Mouse (Mus musculus) liver, embryonic 18 days (tissue): ENCODE results near the gene Fam104a. TPM values are rescaled to one million over a fixed set of nuclear protein-coding genes. Genes with fewer than 3 reads are reported as not detected.

ENCODE experiments used
- polyA plus RNA-seq: library from polyadenylated mRNA; depleted of rRNA; stranded (reverse); fragments of >200 nt; gene quantifications from 2 replicates; pipeline ENCODE4 v1.2.3, GENCODE M21; 2012; rRNA removed

The Fam104a gene
- 15.7 and 17.2 TPM in 2 replicates for polyA plus RNA-seq

DNA sequence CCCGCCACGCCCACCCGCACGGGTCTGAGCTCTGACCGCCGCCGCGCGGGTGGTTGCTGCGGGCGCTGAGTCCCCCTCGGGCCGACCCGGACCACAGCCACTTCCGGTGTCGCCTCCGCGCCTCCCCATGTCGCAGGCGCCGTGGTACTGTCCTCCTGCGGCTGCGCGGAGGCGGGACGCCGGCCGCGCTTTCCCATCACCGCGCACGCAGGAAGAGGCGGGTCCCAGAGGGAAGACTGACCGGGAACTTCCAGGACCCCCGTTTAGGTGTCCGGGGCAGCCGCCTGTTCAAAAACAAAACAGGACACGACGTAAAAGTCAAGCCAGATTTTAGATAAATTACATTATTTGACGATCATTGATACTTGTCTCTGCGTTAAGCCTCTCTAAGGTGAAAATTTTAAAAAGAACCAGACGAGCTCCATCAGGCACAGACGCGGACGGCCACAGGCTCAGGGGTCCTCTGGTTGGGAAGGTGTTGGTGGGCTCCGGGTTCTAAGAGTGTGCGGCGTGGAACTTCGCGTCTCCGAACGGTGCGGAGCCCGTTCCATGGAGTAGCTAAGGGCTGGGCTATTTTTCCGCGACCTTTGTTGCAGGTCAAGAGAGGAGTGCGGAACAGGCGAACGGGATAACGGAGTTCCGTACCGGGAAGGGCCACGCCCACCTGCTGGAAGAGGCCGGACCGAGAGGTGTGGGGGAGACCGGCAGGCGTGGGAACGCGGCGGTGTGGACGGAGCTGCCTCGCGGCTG lies at the start of gene Fam104a, which contains the start of gene D11Wsu47e:
TSS of gene Fam104a (minus strand) at position 199 of the 750 bp plus-strand sequence.
TSS of gene D11Wsu47e (plus strand) at position 456 of the 750 bp plus-strand sequence.

DNA sequence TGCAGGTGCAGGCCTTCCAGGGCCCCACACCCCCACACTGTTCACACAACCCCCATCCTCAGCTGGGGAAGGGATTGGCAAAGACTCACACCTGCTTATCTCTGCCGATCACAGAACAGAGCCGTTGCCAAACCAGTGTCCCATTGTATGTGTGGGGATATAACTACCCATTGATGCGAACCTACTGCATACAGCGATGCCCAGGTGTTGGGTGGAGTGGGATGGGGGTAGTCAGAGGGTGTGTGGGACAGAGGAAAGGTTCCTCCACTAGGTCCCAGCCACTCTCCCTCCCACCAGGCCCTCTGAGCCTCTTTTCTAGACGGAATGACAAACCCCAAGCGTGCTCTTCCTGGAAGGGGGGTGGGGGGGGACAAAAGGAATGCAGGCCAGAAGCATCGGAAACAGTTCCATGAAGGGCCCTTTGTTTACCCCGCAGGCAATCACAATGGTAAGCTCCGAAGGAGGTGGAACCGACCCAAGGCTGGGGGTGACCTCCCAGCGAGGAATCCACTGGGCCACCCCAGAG lies 25.8 kb upstream of the Fam104a start, which contains the start of gene Cpsf4l:
TSS of gene Cpsf4l (minus strand) at position 287 of the 526 bp plus-strand sequence.

DNA sequence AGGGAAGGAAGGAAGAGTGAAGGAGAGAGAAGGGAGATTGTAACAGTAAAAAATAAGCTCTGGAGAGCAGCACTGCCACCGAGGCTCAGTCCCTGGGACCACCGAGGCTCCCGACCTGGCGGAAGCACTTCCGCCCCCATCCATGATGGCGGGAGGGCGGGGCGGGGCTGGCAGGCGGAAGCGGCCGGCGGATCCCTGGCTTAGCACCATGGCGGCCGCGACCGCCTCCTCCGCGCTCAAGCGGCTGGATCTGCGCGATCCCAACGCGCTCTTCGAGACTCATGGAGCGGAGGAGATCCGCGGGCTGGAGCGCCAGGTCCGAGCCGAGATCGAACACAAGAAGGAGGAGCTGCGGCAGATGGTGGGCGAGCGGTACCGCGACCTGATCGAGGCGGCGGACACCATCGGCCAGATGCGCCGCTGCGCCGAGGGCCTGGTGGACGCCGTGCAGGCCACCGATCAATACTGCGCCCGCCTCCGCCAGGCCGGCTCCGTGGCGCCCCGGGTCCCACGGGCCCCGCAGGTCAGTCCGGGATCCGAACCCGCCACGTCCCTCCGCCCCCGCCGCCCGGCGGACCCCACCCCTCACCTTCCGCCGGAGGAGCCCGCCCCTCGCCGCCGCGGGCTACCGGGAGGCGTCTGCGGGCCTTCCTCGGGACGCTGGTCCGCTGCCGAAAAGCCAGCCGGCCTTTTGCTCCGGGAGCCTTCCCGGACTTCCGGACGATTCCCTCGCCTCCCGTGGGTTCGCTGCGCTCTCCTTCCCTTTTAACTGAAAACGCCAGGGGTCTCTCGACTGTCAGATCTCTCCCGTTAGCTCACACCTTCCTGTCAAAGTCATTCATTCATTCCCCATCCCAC lies 34.4 kb downstream of the Fam104a start, which contains the start of gene Slc39a11:
TSS of gene Slc39a11 (minus strand) at position 727 of the 858 bp plus-strand sequence.

DNA sequence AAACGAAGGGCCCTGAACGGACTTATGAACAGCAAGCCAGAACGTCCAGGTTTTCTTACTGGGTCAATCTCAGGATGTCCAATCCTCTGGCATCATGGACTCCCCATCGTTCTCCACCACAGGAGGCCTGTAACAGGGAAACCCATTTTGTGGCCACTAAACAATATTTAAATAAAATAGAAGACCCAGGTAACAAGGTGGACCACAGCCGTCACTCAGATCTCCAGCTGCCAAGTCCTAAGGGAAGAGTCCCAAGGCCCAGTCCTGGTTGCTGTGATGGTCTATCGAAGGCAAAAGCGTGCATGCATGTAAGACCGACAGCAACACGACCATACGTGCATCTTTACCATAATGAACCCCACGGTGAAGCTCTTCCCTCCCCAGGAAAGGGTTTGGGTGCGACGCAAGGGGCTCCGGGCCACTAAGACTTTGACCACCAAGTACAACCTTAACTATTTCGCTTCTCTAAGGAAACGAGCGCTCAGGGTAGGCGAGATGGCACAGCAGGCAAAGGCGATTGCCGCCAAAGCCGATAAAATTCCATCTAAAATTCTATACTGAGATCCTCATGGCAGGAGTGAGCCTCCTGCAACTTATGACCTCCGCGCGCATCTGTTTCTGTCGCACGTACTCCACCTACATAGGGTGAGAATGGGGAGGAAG lies 35.1 kb downstream of the Fam104a start, which contains the start of gene Cog1:
TSS of gene Cog1 (plus strand) at position 480 of the 663 bp plus-strand sequence.

DNA sequence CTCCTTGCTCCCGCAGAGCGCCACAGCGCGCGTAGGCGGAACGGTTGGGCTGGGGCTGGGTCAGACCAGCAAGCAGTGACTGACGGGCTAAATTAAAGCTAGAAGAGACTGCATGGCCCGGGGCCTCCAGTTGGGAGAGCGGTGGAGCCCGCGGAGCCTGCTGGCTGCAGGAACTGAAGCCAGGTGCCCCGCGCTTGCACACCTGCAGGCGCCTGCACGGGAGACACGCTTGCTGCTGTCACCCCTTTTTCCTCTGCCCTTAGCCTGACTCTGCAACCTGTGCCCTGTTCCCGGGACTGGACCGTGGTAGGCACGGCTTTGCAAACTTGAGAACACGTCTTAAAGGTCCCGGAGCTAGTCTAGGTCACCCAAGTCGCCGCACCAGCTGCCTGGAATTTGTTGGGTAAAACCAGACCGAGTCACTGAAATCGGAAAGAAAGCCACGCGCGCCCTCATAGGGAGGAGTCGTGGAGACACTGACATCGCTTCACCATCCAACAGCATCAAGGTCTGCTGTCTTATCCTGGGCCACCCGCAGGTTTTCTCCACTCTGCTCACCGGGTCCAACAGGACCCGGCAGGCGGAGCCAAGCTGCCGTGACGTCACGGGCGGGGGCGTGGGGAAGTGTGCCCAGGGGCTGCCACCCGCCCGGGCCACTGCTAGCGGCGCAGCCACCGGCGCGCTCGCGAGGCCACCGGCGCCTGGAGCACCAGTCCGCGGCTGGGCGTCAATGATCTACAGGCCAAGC lies 65.1 kb downstream of the Fam104a start, which contains the start of gene Sstr2:
TSS of gene Sstr2 (plus strand) at position 671 of the 748 bp plus-strand sequence.

Other genes with a start within 250 kb of the Fam104a start
- 1.6 and 1.8 TPM in 2 replicates for gene Sstr2, start 64.8 kb downstream of the Fam104a start, polyA plus RNA-seq
- 10.7 and 11.3 TPM in 2 replicates for gene Cog1, start 35.0 kb downstream of the Fam104a start, polyA plus RNA-seq
- 7.1 and 7.2 TPM in 2 replicates for gene Slc39a11, start 34.1 kb downstream of the Fam104a start, polyA plus RNA-seq
- 4.8 and 5.4 TPM in 2 replicates for gene D11Wsu47e, start 257 bp upstream of the Fam104a start, polyA plus RNA-seq
- gene Cpsf4l, start 25.9 kb upstream of the Fam104a start, polyA plus RNA-seq: 0.85 and 0.88 TPM in 2 replicates
- 10.1 and 10.8 TPM in 2 replicates for gene Cdc42ep4, start 67.7 kb upstream of the Fam104a start, polyA plus RNA-seq